Mouse (Mus musculus) forebrain, embryonic 14.5 days (tissue): ENCODE measurements at regions not wholly inside any gene's neighbourhood (a gene's known extent, or its start where the extent isn't known, plus 50 kb on each side); places are given as distances from the start of the nearest gene placed in this dataset.
"Not testable (repeated sequence)": the region's sequence is repeated elsewhere in the genome, so short reads cannot be mapped to it uniquely, and the experiment has no call there.

Experiments
- ATAC-seq: fragments of 200-750 bp; cut with Nextera tagmentation; 2 replicates; pipeline ENCODE4 v1.8.0; 2017; ENCODE audit warnings: mild to moderate bottlenecking, moderate library complexity
- DNase-seq: peaks from one replicate; pipeline ENCODE4 v3.0.0-alpha.2; 2015; ENCODE audit warnings: low spot score
- H3K27ac ChIP-seq: fragments of 300-500 bp; sonication (generic); 2 replicates; pipeline ENCODE4 v1.5.1; 2014; ENCODE audit warnings: low read depth, mild to moderate bottlenecking, control low read depth, low read length, moderate library complexity
- H3K27me3 ChIP-seq: fragments of 300-500 bp; sonication (generic); replicated peaks from 2 replicates; pipeline ENCODE4 v1.6.1; 2014; ENCODE audit warnings: low read length, control low read depth, mixed read lengths; ENCODE audit not compliant: control insufficient read depth, insufficient read depth
- H3K36me3 ChIP-seq: fragments of 300-500 bp; sonication (generic); 2 replicates; pipeline ENCODE4 v1.6.1; 2014; ENCODE audit warnings: low read length, control low read depth; ENCODE audit not compliant: control insufficient read depth, insufficient read depth
- H3K4me1 ChIP-seq: fragments of 300-500 bp; sonication (generic); 2 replicates; pipeline ENCODE4 v1.6.1; 2014; ENCODE audit warnings: antibody characterized with exemption, low read length, control low read depth; ENCODE audit not compliant: control insufficient read depth, insufficient read depth
- H3K4me2 ChIP-seq: fragments of 300-500 bp; sonication (generic); 2 replicates; pipeline ENCODE4 v1.6.1; 2014; ENCODE audit warnings: mild to moderate bottlenecking, control low read depth, low read length
- H3K4me3 ChIP-seq: fragments of 300-500 bp; sonication (generic); 2 replicates; pipeline ENCODE4 v1.5.1; 2014; ENCODE audit warnings: low read depth, low read length, control low read depth
- H3K9ac ChIP-seq: fragments of 300-500 bp; sonication (generic); 2 replicates; pipeline ENCODE4 v1.6.1; 2014; ENCODE audit warnings: mild to moderate bottlenecking, low read length, control low read depth, moderate library complexity
- H3K9me3 ChIP-seq: fragments of 300-500 bp; sonication (generic); replicated peaks from 2 replicates; pipeline ENCODE4 v1.6.1; 2016; ENCODE audit warnings: low read length, control low read depth, mixed read lengths; ENCODE audit not compliant: control insufficient read depth
- WGBS: fragments of 180-500 bp; shearing (Covaris S2); extraction: QIAGEN DNeasy Blood & Tissue Kit; methylation state at CpG from one replicate; pipeline ENCODE4 v1.1.7; 2014; 5-methylcytosine and 5-hydroxymethylcytosine counted together

- H3K27ac ChIP-seq, result no peak overlapping the region
- ATAC-seq (no peak), DNase-seq (no peak)
- H3K4me2 ChIP-seq, result no peak overlapping the region
- H3K27me3 ChIP-seq, result no peaks in the 10 kb centered on the region
- no peak overlapping the region for H3K4me3 ChIP-seq
- no peak overlapping the region for H3K9ac ChIP-seq
- 91% methylated on average over 1 of the region's 1 CpGs for WGBS
- no peaks in the 10 kb centered on the region for H3K36me3 ChIP-seq
- no peaks in the 10 kb centered on the region for H3K9me3 ChIP-seq
- no peaks in the 10 kb centered on the region for H3K4me1 ChIP-seq
These were observed 167.1 kb downstream of the Pcdh17 start for GRCm38 (mm10) chr14:84610476-84610875.

DNA sequence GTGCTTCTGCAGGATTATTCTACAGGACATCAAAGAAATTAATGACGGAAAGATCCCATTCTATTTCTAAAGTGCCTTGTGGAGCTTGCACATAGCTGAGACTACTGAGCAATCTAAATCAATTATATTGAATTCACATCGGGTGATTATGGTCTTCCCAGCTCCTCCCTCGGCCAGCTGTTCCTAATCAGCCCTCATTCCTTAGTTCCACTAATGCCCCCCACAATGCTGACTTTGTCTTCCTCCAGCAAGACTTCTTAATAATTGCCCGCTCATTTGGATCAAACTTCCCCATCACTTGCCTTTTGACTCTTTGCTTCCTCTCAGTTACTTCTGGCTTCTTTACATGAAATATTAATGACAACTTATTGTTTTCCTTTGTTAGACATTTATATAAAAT is 169.2 kb downstream of the Pcdh17 start:
- no peak overlapping the region for H3K27ac ChIP-seq
- no peaks in the 10 kb centered on the region for H3K36me3 ChIP-seq
- no peaks in the 10 kb centered on the region for H3K4me1 ChIP-seq
- H3K9ac ChIP-seq, result no peak overlapping the region
- ATAC-seq (0 out of 2 replicates have a peak, but pooled peaks have one; percentile 18), DNase-seq (no peak)
- 9% methylated on average over 4 of the region's 4 CpGs for WGBS
- H3K4me2 ChIP-seq, result no peak overlapping the region
- H3K27me3 ChIP-seq, result no peaks in the 10 kb centered on the region
- H3K4me3 ChIP-seq, result no peak overlapping the region
- H3K9me3 ChIP-seq, result no peaks in the 10 kb centered on the region

GRCm38 (mm10) chr14:84645026-84645425 is 201.7 kb downstream of the Pcdh17 start:
- Histone ChIP-seq H3K27ac (no peak overlapping the region), H3K9me3 (no peaks in the 10 kb centered on the region), H3K4me3 (no peak overlapping the region), H3K36me3 (no peaks in the 10 kb centered on the region), H3K4me2 (no peak overlapping the region), H3K27me3 (no peaks in the 10 kb centered on the region), H3K4me1 (no peaks in the 10 kb centered on the region), H3K9ac (no peak overlapping the region)
- DNase-seq (peak; percentile 30), ATAC-seq (no peak)
- WGBS, result 21% methylated on average over 1 of the region's 1 CpGs

DNA sequence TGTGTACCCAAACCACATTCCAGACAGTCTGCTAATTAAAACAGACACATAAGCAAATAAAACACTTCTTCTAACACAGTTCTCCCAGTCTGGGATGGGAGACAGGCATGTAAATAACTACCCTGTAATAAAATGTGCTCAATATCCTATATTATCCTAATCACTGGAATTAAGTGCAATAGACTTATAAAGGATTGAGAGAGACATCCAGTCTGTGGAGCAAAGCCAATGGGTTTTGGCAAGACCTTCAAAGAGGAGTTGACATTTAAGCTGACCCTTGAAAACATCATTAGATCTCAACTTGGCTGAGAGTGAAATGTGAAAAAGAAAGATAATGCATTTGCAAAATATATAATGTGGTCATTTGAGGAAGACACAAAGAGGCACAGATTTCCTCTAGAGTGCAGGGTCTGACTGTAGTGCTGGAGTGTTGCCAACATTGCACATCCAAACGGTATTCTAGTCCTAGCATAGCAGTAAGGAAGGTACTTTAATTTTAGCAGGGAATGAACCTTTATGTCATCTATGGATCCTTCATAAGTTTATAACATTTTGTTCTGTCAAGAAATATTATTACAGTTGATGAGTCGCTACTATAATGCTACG is 202.7 kb downstream of the Pcdh17 start:
- H3K27me3 ChIP-seq, result no peaks in the 10 kb centered on the region
- no peak overlapping the region for H3K9ac ChIP-seq
- DNase-seq, result peak; percentile 63
- H3K36me3 ChIP-seq, result no peaks in the 10 kb centered on the region
- ATAC-seq, result peak; percentile 65; the same call in 1 of the 2 replicates
- H3K4me1 ChIP-seq, result no peaks in the 10 kb centered on the region
- no peak overlapping the region for H3K27ac ChIP-seq
- 72% methylated on average over 3 of the region's 3 CpGs for WGBS
- H3K4me2 ChIP-seq, result no peak overlapping the region
- H3K9me3 ChIP-seq, result no peaks in the 10 kb centered on the region
- H3K4me3 ChIP-seq, result no peak overlapping the region

GRCm38 (mm10) chr14:84659206-84659775 is 215.9 kb downstream of the Pcdh17 start:
- H3K9ac ChIP-seq, result no peak overlapping the region
- no peaks in the 10 kb centered on the region for H3K36me3 ChIP-seq
- WGBS, result 1% methylated on average over 6 of the region's 6 CpGs
- no peak overlapping the region for H3K4me2 ChIP-seq
- H3K4me3 ChIP-seq, result no peak overlapping the region
- no peak overlapping the region for H3K27ac ChIP-seq
- 0 out of 2 replicates have a peak, but pooled peaks cover 3% of the 10 kb centered on the region for H3K4me1 ChIP-seq
- no peaks in the 10 kb centered on the region for H3K27me3 ChIP-seq
- no peak for DNase-seq
- ATAC-seq, result no peak
- no peaks in the 10 kb centered on the region for H3K9me3 ChIP-seq

DNA sequence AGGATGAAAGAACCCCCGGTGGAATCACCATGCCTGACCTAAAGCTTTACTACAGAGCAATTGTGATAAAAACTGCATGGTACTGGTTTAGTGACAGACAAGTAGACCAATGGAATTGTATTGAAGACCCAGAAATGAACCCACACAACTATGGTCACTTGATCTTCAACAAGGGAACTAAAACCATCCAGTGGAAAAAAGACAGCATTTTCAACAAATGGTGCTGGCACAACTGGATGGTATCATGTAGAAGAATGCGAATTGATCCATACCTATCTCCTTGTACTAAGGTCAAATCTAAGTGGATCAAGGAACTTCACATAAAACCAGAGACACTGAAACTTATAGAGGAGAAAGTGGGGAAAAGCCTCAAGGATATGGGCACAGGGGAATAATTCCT is 224.3 kb downstream of the Pcdh17 start:
- not testable (repeated sequence) for DNase-seq, H3K4me2 ChIP-seq, H3K9me3 ChIP-seq, H3K4me3 ChIP-seq, H3K4me1 ChIP-seq, H3K9ac ChIP-seq, H3K27ac ChIP-seq, H3K27me3 ChIP-seq, H3K36me3 ChIP-seq, ATAC-seq
- WGBS, result 99% methylated on average over 2 of the region's 2 CpGs

GRCm38 (mm10) chr14:84671678-84672472 is 228.5 kb downstream of the Pcdh17 start:
- H3K9me3 ChIP-seq, result no peaks in the 10 kb centered on the region
- H3K4me2 ChIP-seq, result no peak overlapping the region
- no peak for ATAC-seq
- no peaks in the 10 kb centered on the region for H3K4me1 ChIP-seq
- H3K27ac ChIP-seq, result no peak overlapping the region
- no peak overlapping the region for H3K4me3 ChIP-seq
- H3K27me3 ChIP-seq, result no peaks in the 10 kb centered on the region
- H3K36me3 ChIP-seq, result no peaks in the 10 kb centered on the region
- no peak for DNase-seq
- WGBS, result 84% methylated on average over 7 of the region's 7 CpGs
- no peak overlapping the region for H3K9ac ChIP-seq

GRCm38 (mm10) chr14:84686848-84687247 is 243.5 kb downstream of the Pcdh17 start:
- Histone ChIP-seq H3K9ac (no peak overlapping the region), H3K27ac (no peak overlapping the region), H3K4me1 (no peaks in the 10 kb centered on the region), H3K4me3 (no peak overlapping the region), H3K27me3 (no peaks in the 10 kb centered on the region), H3K36me3 (no peaks in the 10 kb centered on the region), H3K4me2 (no peak overlapping the region), H3K9me3 (no peaks in the 10 kb centered on the region)
- DNase-seq (no peak), ATAC-seq (no peak)
- WGBS, result 78% methylated on average over 3 of the region's 3 CpGs

DNA sequence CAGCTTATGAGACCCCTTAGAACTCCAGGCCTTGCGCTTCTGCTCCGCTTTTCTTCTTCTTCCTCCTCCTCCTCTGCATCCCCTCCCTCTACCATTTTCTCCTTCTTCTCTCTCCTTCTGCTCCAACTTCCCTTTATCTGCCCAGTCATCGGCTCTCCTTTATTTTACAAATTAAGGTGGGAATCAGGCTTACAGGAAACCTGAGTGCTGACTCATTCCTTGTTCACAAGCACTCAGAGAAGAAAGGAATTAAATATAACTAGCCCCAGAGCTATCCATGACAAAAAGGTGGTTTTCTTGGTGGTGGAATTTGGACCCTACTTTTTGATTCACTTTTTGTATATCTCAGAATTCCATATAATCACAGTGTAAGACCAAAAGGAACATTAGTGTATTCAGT is 247.4 kb downstream of the Pcdh17 start:
- Histone ChIP-seq H3K4me1 (no peaks in the 10 kb centered on the region), H3K27me3 (no peaks in the 10 kb centered on the region), H3K4me2 (no peak overlapping the region), H3K36me3 (no peaks in the 10 kb centered on the region), H3K4me3 (no peak overlapping the region), H3K27ac (no peak overlapping the region), H3K9ac (no peak overlapping the region), H3K9me3 (no peaks in the 10 kb centered on the region)
- ATAC-seq, result no peak
- DNase-seq, result no peak
- WGBS, result 87% methylated on average over 3 of the region's 3 CpGs
